Mouse (Mus musculus) megakaryocyte, embryonic 14.5 days (primary cell): ENCODE data around the gene Gm21762.
"Not testable (repeated sequence)": the region's sequence is repeated elsewhere in the genome, so short reads cannot be mapped to it uniquely, and the experiment has no call there.

Experiments
- FLI1 ChIP-seq: IDR thresholded peaks from 2 replicates; pipeline ENCODE4 v1.6.1; 2012; ENCODE audit warnings: low read length, inconsistent platforms, mixed read lengths
- GATA1 ChIP-seq: IDR thresholded peaks from 3 replicates; pipeline ENCODE4 v1.6.1; 2012; ENCODE audit warnings: mixed read lengths, low read length, inconsistent platforms, borderline replicate concordance

GRCm38 (mm10) chr13:120259718-120260117 is 44.0 kb upstream of the Gm21762 start:
- TF ChIP-seq GATA1, FLI1: not testable (repeated sequence)
